Mouse (Mus musculus): ENCODE data around the gene Jak2. TPM values are rescaled to one million over a fixed set of nuclear protein-coding genes. Genes with fewer than 3 reads are reported as not detected.
A peak's percentile ranks its signal among the peaks of the same experiment; 100 is the strongest.

The Jak2 gene
- polyA plus RNA-seq, 1 experiment: 17.9 TPM

DNA sequence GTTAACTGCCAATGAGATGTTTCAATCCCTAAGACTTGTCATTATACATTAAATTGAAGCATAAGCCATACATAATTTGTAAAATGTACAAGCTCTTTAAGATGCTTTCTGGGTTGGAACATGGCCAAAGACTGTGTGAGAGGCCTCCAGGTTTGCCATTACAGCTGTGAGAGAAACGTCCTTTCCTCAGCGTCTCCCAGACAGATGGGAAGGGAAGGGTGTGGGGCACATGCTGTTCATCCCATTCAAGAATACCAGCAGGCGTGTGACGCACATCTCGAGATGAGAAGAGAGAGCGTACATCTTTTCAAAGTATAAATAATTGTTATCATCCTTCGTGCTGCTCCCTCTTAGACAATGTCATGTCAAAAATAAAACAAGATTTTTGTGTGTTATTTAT, 61.0 kb downstream of the Jak2 start:
- TF ChIP-seq CTCF (IDR thresholded peaks at IDR 0.05; ENCODE audit: borderline replicate concordance, insufficient read depth, low read depth, low read length) (no peak), POLR2A (IDR thresholded peaks at IDR 0.05; ENCODE audit: borderline replicate concordance, insufficient read depth, low read length) (no peak)
- no peak overlapping the region for H3K27ac ChIP-seq (ENCODE audit: insufficient read depth, low read length)

DNA sequence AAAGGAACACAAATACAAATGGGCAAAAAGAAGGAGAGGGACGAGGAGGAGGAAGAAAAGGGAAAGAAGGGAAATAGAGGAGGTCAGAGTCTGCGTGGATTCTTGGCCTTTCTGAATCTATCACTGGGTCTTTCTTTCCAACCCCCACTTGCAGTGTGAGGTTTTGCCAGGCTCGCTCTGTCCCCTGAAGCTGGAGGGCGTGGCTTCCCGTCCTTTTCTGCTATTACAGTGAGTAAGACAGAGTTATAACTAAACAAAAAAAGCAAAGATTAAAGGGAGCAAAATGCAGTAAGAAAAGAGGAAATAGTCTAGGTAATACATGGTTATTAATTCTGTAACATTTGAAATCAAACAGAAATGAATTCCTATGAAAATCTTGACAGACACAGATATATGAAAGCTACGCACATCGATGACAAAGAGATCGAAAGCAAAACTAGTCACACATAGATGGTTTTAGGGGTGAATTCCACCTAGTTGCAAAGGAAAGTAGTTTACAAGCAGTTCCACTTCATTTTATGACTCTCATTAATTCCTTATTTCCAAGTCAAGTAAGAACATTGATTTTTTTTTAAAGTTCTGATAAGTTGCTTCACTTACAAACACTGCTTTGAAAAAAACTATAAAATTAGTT, 71.9 kb downstream of the Jak2 start:
- WGBS: 83% methylated on average over 8 of the region's 8 CpGs
- no peaks in the 10 kb centered on the region for H3K4me1 ChIP-seq (ENCODE audit: control insufficient read depth, insufficient read depth, low read length)
- no peak for TF ChIP-seq CTCF (IDR thresholded peaks at IDR 0.05; ENCODE audit: borderline replicate concordance, insufficient read depth, low read depth, low read length)
- no peak for TF ChIP-seq POLR2A (IDR thresholded peaks at IDR 0.05; ENCODE audit: borderline replicate concordance, insufficient read depth, low read length)
- H3K4me3 ChIP-seq (replicated peaks; ENCODE audit: insufficient read depth, low read depth, low read length): no peak overlapping the region
- no peak for DNase-seq
- no peak overlapping the region for H3K27ac ChIP-seq (ENCODE audit: insufficient read depth, low read length)
- no peaks in the 10 kb centered on the region for H3K27me3 ChIP-seq (ENCODE audit: control insufficient read depth, insufficient read depth, low read length)

More for the DNA sequence above, 61.0 kb downstream of the Jak2 start:
- WGBS: 38% methylated on average over 7 of the region's 7 CpGs
- Histone ChIP-seq H3K4me1 (ENCODE audit: control insufficient read depth, insufficient read depth, low read length) (no peaks in the 10 kb centered on the region), H3K4me3 (replicated peaks; ENCODE audit: insufficient read depth, low read depth, low read length) (no peak overlapping the region), H3K27me3 (ENCODE audit: control insufficient read depth, insufficient read depth, low read length) (no peaks in the 10 kb centered on the region; the same call in 1 of the 2 replicates)
- no peak for DNase-seq

DNA sequence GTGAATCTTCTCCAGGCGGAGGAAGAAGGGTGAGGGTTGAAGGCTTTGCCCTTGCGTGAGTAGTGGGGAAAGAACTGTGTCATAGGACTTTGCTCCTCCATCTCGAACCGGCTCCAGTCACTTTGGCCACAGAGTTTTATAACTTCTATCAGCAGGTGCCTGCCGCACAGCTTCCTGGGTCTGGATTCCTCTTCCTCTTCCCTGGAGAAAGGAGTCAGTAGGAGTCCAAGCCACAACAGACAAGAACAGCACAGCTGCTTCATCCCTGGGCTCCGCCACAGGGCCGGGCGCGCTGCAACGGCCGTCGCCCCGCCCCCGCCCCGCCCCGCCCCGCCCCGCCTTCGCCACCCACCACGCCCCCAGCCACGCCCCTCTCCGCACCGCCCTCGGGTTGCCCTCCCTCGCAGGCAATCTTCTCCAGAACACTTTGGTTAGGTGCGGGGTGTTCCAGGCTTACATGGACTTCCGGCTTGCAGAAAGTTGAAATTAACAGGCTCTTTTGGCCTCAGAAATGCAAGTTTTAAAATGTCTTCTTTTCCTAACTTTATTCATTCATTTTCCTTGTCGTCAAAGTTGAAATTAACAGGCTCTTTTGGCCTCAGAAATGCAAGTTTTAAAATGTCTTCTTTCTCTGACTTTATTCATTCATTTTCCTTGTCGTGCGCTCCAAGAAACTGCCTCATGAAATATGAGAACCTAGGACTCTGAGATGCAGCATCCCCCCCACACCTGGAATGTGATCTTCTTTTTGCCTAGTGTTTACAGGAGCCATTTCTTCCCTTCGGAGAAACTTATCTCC, 73.6 kb downstream of the Jak2 start, which contains the start of gene Insl6:
Gene Insl6, minus strand, starts transcription at position 304 of the 799 bp plus-strand sequence.
- H3K27me3 ChIP-seq (ENCODE audit: control insufficient read depth, insufficient read depth, low read length): no peaks in the 10 kb centered on the region
- whole genome bisulfite sequencing: 5% methylated on average over 31 of the region's 31 CpGs
- H3K27ac ChIP-seq (ENCODE audit: insufficient read depth, low read length): no peak within 1 kb of the TSS
- no peak for TF ChIP-seq POLR2A (IDR thresholded peaks at IDR 0.05; ENCODE audit: borderline replicate concordance, insufficient read depth, low read length)
- no peak for TF ChIP-seq CTCF (IDR thresholded peaks at IDR 0.05; ENCODE audit: borderline replicate concordance, insufficient read depth, low read depth, low read length)
- peak; percentile 18 to 27 for DNase-seq
- H3K4me1 ChIP-seq (ENCODE audit: control insufficient read depth, insufficient read depth, low read length): no peaks in the 10 kb centered on the region
- H3K4me3 ChIP-seq (replicated peaks; ENCODE audit: insufficient read depth, low read depth, low read length): peak within 1 kb of the TSS; percentile 52

DNA sequence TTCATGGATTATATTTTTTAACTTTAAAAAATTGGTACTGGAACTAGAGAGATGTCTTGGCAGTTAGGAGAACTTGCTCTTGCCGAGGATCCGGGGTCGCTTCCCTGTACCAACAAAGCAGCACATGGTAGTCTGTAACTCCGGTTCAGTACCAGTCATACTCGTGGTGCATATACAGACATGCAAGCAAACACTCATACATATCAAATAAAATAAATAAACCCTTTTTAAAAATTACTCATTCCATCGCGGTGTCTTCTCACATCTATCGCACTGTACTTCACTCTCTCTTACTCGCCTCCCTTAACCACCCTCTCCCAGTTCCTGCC, 74.2 kb downstream of the Jak2 start:
- no peak for DNase-seq
- TF ChIP-seq CTCF (IDR thresholded peaks at IDR 0.05; ENCODE audit: borderline replicate concordance, insufficient read depth, low read depth, low read length): no peak
- TF ChIP-seq POLR2A (IDR thresholded peaks at IDR 0.05; ENCODE audit: borderline replicate concordance, insufficient read depth, low read length): no peak
- WGBS: 77% methylated on average over 9 of the region's 9 CpGs
- Histone ChIP-seq H3K27me3 (ENCODE audit: control insufficient read depth, insufficient read depth, low read length) (no peaks in the 10 kb centered on the region), H3K4me1 (ENCODE audit: control insufficient read depth, insufficient read depth, low read length) (no peaks in the 10 kb centered on the region), H3K4me3 (replicated peaks; ENCODE audit: insufficient read depth, low read depth, low read length) (no peak overlapping the region), H3K27ac (ENCODE audit: insufficient read depth, low read length) (no peak overlapping the region)

DNA sequence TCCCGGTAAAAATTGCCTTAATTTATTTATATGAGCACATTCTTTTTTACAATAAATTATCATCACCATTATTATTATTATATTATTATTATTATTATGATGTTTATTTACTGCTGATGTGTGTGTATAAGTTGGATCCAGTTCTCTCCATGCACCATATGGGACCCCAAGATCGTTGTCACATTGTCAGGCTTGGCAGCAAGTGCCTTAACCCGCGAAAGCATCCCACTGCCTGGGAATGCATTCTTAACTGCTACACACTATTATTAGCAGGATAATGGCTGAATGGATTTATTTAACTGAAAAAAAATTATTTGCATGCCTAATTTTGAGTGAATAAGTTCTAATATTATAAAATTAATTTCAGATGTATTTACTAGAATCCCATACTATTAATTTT, 74.8 kb downstream of the Jak2 start:
- H3K4me1 ChIP-seq (ENCODE audit: control insufficient read depth, insufficient read depth, low read length): no peaks in the 10 kb centered on the region
- no peaks in the 10 kb centered on the region for H3K27me3 ChIP-seq (ENCODE audit: control insufficient read depth, insufficient read depth, low read length)
- H3K27ac ChIP-seq (ENCODE audit: insufficient read depth, low read length): no peak overlapping the region
- no peak overlapping the region for H3K4me3 ChIP-seq (replicated peaks; ENCODE audit: insufficient read depth, low read depth, low read length)
- no peak for DNase-seq
- no peak for TF ChIP-seq POLR2A (IDR thresholded peaks at IDR 0.05; ENCODE audit: borderline replicate concordance, insufficient read depth, low read length)
- TF ChIP-seq CTCF (IDR thresholded peaks at IDR 0.05; ENCODE audit: borderline replicate concordance, insufficient read depth, low read depth, low read length): no peak
- 50% methylated on average over 4 of the region's 4 CpGs for WGBS

DNA sequence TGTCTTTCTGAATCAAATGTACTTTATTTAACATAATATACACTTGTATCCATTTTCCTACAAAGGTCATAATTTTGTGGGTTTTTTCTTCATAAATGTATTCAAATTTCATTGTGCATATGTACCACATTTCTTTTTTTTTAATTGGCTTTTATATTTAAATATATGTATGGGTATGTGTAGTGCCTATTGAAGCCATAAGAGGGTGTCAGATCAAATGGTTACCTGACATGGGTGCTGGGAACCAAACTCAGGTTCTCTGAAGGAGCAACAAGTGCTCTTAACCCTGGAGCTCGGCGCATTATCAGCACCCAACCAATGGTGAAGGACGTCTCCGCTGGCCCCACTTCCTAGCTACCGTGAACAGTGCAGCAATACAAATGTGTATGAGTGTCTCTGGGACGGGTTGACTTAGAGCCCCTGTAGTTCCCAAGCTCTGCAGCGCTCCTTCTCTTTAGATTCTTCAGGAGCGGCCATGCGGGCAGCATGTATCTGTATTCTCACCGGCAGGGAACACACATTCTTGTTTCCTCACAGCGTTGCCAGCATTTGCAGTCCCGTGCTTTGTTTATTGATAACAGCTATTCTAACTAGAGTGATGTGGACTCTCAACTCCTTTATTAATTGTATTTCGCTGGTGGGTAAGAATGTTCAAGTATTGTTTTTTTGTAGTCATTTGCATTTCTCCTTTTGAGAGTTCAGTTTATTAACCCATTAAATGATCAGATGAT, 75.4 kb downstream of the Jak2 start:
- no peaks in the 10 kb centered on the region for H3K4me1 ChIP-seq (ENCODE audit: control insufficient read depth, insufficient read depth, low read length)
- DNase-seq: no peak
- TF ChIP-seq CTCF (IDR thresholded peaks at IDR 0.05; ENCODE audit: borderline replicate concordance, insufficient read depth, low read depth, low read length) (no peak), POLR2A (IDR thresholded peaks at IDR 0.05; ENCODE audit: borderline replicate concordance, insufficient read depth, low read length) (no peak)
- H3K27ac ChIP-seq (ENCODE audit: insufficient read depth, low read length): no peak overlapping the region
- no peaks in the 10 kb centered on the region; the same call in 1 of the 2 replicates for H3K27me3 ChIP-seq (ENCODE audit: control insufficient read depth, insufficient read depth, low read length)
- no peak overlapping the region for H3K4me3 ChIP-seq (replicated peaks; ENCODE audit: insufficient read depth, low read depth, low read length)
- WGBS: 58% methylated on average over 13 of the region's 13 CpGs

DNA sequence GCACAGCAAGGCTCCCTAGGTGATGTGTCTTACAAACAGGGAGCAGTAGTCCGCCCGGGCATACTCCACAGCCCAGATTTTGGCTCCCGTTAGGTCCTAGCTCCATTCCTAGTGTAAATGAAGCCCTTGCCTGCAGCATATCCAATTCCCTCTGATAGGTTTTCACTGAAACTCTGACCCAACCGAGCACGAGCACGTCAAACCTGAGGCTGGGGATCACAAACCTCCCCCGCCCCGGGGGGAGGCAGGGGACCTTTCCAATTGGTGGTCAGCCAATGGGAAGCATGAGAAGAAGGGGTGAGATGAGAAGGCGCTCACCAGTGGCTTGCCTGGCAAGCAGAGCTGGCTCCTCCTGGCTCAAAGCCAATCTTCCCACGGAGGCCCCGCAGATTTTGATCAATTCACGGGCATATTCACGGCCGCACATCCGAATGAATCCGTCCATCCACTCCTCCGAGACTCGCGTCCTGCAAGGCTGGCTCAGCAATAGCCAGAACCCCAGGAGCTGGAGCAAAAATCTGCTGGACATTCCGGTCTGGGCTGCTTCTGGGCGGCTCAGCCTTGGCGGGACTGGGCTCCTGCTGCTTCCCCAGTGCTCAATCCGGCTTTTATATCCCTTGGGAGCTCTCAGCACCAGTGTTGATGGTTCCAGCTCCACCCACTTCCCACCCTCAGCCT, 82.6 kb downstream of the Jak2 start, which contains the start of gene Rln1:
Gene Rln1, minus strand, starts transcription at position 603 of the 678 bp plus-strand sequence.
- no peak within 1 kb of the TSS for H3K27ac ChIP-seq (ENCODE audit: insufficient read depth, low read length)
- peak; percentile 38 to 53 for DNase-seq
- H3K4me1 ChIP-seq (ENCODE audit: control insufficient read depth, insufficient read depth, low read length): no peaks in the 10 kb centered on the region
- 1% methylated on average over 23 of the region's 23 CpGs for WGBS
- peak within 1 kb of the TSS; percentile 52 for H3K4me3 ChIP-seq (replicated peaks; ENCODE audit: insufficient read depth, low read depth, low read length)
- TF ChIP-seq CTCF (IDR thresholded peaks at IDR 0.05; ENCODE audit: borderline replicate concordance, insufficient read depth, low read depth, low read length): no peak
- no peak for TF ChIP-seq POLR2A (IDR thresholded peaks at IDR 0.05; ENCODE audit: borderline replicate concordance, insufficient read depth, low read length)
- no peaks in the 10 kb centered on the region; the same call in 1 of the 2 replicates for H3K27me3 ChIP-seq (ENCODE audit: control insufficient read depth, insufficient read depth, low read length)

All from cerebellum, adult 2 months (tissue).